Mouse (Mus musculus) liver, embryonic 16.5 days (tissue): ENCODE measurements around the gene Snai3. TPM values are rescaled to one million over a fixed set of nuclear protein-coding genes. Genes with fewer than 3 reads are reported as not detected.

ENCODE experiments used
- ATAC-seq: fragments of 200-750 bp; cut with Nextera tagmentation; 2 replicates; pipeline ENCODE4 v1.8.0; 2017; ENCODE audit warnings: low read depth, mild to moderate bottlenecking, moderate number of reproducible peaks, moderate library complexity
- H3K27ac ChIP-seq: fragments of 300-500 bp; sonication (generic); 2 replicates; pipeline ENCODE4 v1.5.1; 2014; ENCODE audit warnings: mild to moderate bottlenecking, low read length
- H3K27me3 ChIP-seq: fragments of 300-500 bp; sonication (generic); 2 replicates; pipeline ENCODE4 v1.6.1; 2014; ENCODE audit warnings: low read depth, low read length, mixed read lengths; ENCODE audit not compliant: control insufficient read depth, insufficient read depth
- H3K36me3 ChIP-seq: fragments of 300-500 bp; sonication (generic); 2 replicates; pipeline ENCODE4 v1.6.1; 2014; ENCODE audit warnings: mild to moderate bottlenecking; ENCODE audit not compliant: control insufficient read depth, insufficient read depth
- H3K4me1 ChIP-seq: fragments of 300-500 bp; sonication (generic); 2 replicates; pipeline ENCODE4 v1.6.1; 2014; ENCODE audit warnings: low read depth, low read length, mixed read lengths; ENCODE audit not compliant: control insufficient read depth
- H3K4me2 ChIP-seq: fragments of 300-500 bp; sonication (generic); 2 replicates; pipeline ENCODE4 v1.6.1; 2014; ENCODE audit warnings: low read depth, low read length, mixed read lengths
- H3K4me3 ChIP-seq: fragments of 300-500 bp; sonication (generic); 2 replicates; pipeline ENCODE4 v1.5.1; 2014; ENCODE audit warnings: low read depth, mild to moderate bottlenecking, low read length
- H3K9ac ChIP-seq: fragments of 300-500 bp; sonication (generic); 2 replicates; pipeline ENCODE4 v1.6.1; 2014; ENCODE audit warnings: low read depth, low read length
- H3K9me3 ChIP-seq: fragments of 300-500 bp; sonication (generic); replicated peaks from 2 replicates; pipeline ENCODE4 v1.6.1; 2016; ENCODE audit warnings: low read length; ENCODE audit not compliant: control insufficient read depth
- whole genome bisulfite sequencing: fragments of 180-500 bp; shearing (Covaris S2); extraction: QIAGEN DNeasy Blood & Tissue Kit; methylation state at CpG from one replicate; pipeline ENCODE4 v1.1.7; 2014; ENCODE audit not compliant: insufficient replicate concordance; 5-methylcytosine and 5-hydroxymethylcytosine counted together
- polyA plus RNA-seq: library from polyadenylated mRNA; unstranded; fragments of >200 nt; fragmentation: Nextera tagmentation; extraction: Ambion mirVana; gene quantifications from 2 replicates; pipeline ENCODE4 v1.2.1, GENCODE M21; 2015

Gene Snai3
- polyA plus RNA-seq, 1 experiment from 2014 or later, result 0.40 TPM

- peak; percentile 31 for ATAC-seq
- H3K36me3 ChIP-seq, result no peaks in the 10 kb centered on the region
- no peak overlapping the region for H3K4me2 ChIP-seq
- no peak overlapping the region for H3K9ac ChIP-seq
- 16% methylated on average over 12 of the region's 12 CpGs for WGBS
- no peak overlapping the region for H3K4me3 ChIP-seq
- H3K27ac ChIP-seq, result 0 out of 2 replicates have a peak overlapping the region, but pooled peaks have one; percentile 15
- H3K27me3 ChIP-seq, result peaks cover 31% of the 10 kb centered on the region
- H3K9me3 ChIP-seq, result no peaks in the 10 kb centered on the region
- H3K4me1 ChIP-seq, result peaks cover 36% of the 10 kb centered on the region
Observed at GRCm38 (mm10) chr8:122463651-122464640, 3.4 kb upstream of the Snai3 start.

DNA sequence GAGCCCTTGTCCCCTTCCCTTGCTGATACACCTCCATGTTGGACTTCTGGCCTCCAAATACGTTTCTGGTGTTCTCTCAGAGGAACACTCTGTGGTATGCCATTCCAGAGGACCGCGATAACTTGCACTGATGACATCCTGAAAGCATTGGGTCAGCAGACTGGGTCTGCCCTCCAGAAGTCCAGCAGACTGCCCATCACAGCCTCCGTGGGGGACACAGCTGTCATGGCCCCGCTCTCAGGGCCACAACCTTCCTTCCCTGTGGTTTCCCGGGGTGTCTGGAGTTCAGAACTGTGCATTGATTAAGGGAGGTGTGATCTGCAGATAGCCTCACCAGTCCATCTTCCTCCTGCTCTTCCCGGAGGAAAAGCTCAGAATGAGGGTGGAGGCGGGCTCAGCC lies 2.0 kb upstream of the Snai3 start:
- Histone ChIP-seq H3K27me3 (peaks cover 34% of the 10 kb centered on the region), H3K9me3 (no peaks in the 10 kb centered on the region), H3K9ac (no peak overlapping the region), H3K4me1 (peaks cover 36% of the 10 kb centered on the region), H3K36me3 (no peaks in the 10 kb centered on the region), H3K27ac (no peak overlapping the region), H3K4me2 (no peak overlapping the region), H3K4me3 (no peak overlapping the region)
- ATAC-seq, result no peak
- WGBS, result 67% methylated on average over 8 of the region's 8 CpGs

GRCm38 (mm10) chr8:122461473-122462148 lies 1.1 kb upstream of the Snai3 start:
- no peaks in the 10 kb centered on the region for H3K9me3 ChIP-seq
- H3K4me3 ChIP-seq, result no peak overlapping the region
- WGBS, result 60% methylated on average over 11 of the region's 11 CpGs
- H3K36me3 ChIP-seq, result no peaks in the 10 kb centered on the region
- H3K27ac ChIP-seq, result no peak overlapping the region
- no peak for ATAC-seq
- H3K4me1 ChIP-seq, result peaks cover 36% of the 10 kb centered on the region
- no peak overlapping the region for H3K9ac ChIP-seq
- no peak overlapping the region for H3K4me2 ChIP-seq
- H3K27me3 ChIP-seq, result peaks cover 34% of the 10 kb centered on the region

DNA sequence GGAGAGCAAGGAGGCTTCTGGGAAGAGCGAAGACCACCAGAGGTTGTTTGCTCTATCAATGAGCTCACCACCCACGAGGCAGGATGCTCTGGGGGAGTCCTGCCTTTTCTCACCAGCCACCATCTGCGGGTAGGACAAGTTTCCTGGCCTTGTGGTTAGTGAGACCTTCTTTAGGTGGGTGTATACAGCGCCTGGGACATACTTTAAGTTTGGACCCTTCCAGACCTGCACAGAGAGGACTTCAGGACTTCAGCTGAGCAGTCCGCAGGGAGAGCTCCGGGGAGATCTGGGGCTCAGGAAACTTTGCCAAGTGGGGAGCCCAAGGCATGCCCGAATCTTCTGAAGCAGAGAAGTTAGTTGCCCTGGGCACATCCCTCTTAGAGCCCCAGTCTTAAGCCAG lies 543 bp downstream of the Snai3 start:
- peak overlapping the region; percentile 47 for H3K4me3 ChIP-seq
- H3K27me3 ChIP-seq, result peaks cover 34% of the 10 kb centered on the region
- no peak overlapping the region for H3K27ac ChIP-seq
- no peaks in the 10 kb centered on the region for H3K9me3 ChIP-seq
- H3K9ac ChIP-seq, result no peak overlapping the region; the same call in 1 of the 2 replicates
- no peaks in the 10 kb centered on the region for H3K36me3 ChIP-seq
- WGBS, result 20% methylated on average over 7 of the region's 7 CpGs
- H3K4me1 ChIP-seq, result peaks cover 34% of the 10 kb centered on the region
- H3K4me2 ChIP-seq, result peak overlapping the region; percentile 74
- no peak for ATAC-seq

- Histone ChIP-seq H3K9me3 (no peaks in the 10 kb centered on the region), H3K36me3 (no peaks in the 10 kb centered on the region), H3K27me3 (peaks cover 34% of the 10 kb centered on the region), H3K4me2 (no peak overlapping the region), H3K27ac (no peak overlapping the region), H3K4me3 (no peak overlapping the region), H3K9ac (no peak overlapping the region), H3K4me1 (peaks cover 28% of the 10 kb centered on the region)
- ATAC-seq, result no peak
- 42% methylated on average over 6 of the region's 6 CpGs for WGBS
Observed at GRCm38 (mm10) chr8:122459218-122459900, 1.2 kb downstream of the Snai3 start.

DNA sequence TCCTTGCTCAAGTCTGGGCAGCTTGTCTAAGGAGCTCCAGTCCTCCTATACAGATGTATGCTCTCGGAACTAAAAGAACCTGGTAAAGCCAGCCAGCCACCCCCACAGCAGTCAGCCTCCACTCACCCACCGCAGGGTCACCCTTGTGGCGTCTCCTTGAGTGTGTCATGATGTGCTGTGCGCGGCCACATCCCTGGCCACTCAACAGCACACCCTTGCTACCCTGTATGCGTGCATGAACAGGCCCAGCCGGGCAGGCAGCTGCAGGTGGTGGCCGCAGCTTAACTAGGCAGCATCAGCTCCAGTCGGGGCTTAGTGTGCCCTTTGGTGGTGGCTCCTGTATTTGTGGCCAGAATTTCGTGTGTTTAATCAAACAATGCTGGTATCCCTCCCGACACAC lies 3.4 kb downstream of the Snai3 start:
- WGBS, result 62% methylated on average over 11 of the region's 11 CpGs
- H3K36me3 ChIP-seq, result no peaks in the 10 kb centered on the region
- no peak overlapping the region for H3K4me3 ChIP-seq
- H3K27me3 ChIP-seq, result peaks cover 34% of the 10 kb centered on the region
- H3K9me3 ChIP-seq, result no peaks in the 10 kb centered on the region
- H3K9ac ChIP-seq, result no peak overlapping the region
- H3K4me2 ChIP-seq, result no peak overlapping the region
- peaks cover 14% of the 10 kb centered on the region for H3K4me1 ChIP-seq
- no peak for ATAC-seq
- no peak overlapping the region for H3K27ac ChIP-seq

GRCm38 (mm10) chr8:122454409-122454808 lies 6.1 kb downstream of the Snai3 start:
- Histone ChIP-seq H3K27ac (no peak overlapping the region), H3K4me2 (no peak overlapping the region), H3K36me3 (no peaks in the 10 kb centered on the region), H3K4me3 (no peak overlapping the region), H3K4me1 (no peaks in the 10 kb centered on the region; the same call in 1 of the 2 replicates), H3K9ac (no peak overlapping the region), H3K27me3 (peaks cover 7% of the 10 kb centered on the region), H3K9me3 (no peaks in the 10 kb centered on the region)
- no peak for ATAC-seq
- WGBS, result 61% methylated on average over 6 of the region's 6 CpGs

DNA sequence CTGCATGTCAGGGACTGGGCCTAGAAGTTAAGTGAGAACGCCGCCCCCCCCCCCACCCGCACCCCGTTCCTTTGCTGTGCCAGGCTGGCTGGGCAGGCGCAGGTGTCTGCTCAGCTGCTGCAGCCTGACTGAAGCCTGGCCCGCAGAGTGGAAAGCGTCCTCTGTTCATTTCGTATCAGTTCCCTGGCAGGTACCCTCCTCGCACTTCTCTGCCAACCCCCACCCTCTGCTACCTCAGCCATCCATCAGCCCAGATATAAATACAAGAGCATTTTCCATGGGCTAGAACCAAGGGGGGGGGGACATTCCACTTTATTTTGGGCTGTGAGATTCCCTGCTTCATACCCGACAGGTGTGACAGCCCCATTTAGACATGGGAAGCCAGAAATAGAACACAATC lies 8.4 kb downstream of the Snai3 start:
- no peaks in the 10 kb centered on the region for H3K36me3 ChIP-seq
- H3K27ac ChIP-seq, result no peak overlapping the region
- no peak overlapping the region for H3K4me2 ChIP-seq
- WGBS, result 72% methylated on average over 10 of the region's 10 CpGs
- H3K4me1 ChIP-seq, result no peaks in the 10 kb centered on the region; the same call in 1 of the 2 replicates
- ATAC-seq, result no peak
- no peak overlapping the region for H3K9ac ChIP-seq
- no peaks in the 10 kb centered on the region for H3K27me3 ChIP-seq
- H3K9me3 ChIP-seq, result no peaks in the 10 kb centered on the region
- no peak overlapping the region for H3K4me3 ChIP-seq
